Mouse (Mus musculus) forebrain, embryonic 11.5 days (tissue): Measurements from ENCODE around the gene Rpl3l. TPM values are rescaled to one million over a fixed set of nuclear protein-coding genes. Genes with fewer than 3 reads are reported as not detected.

Experiments
- ATAC-seq: fragments of 200-750 bp; cut with Nextera tagmentation; replicated peaks from 2 replicates; pipeline ENCODE4 v1.8.0; 2017; ENCODE audit warnings: moderate TSS enrichment; ENCODE audit not compliant: low FRiP score
- DNase-seq: peaks from one replicate; pipeline ENCODE4 v3.0.0-alpha.2; 2017; ENCODE audit warnings: low spot score
- H3K27ac ChIP-seq: fragments of 300-500 bp; sonication (generic); 2 replicates; pipeline ENCODE4 v1.5.1; 2014; ENCODE audit warnings: low read depth, low read length
- H3K27me3 ChIP-seq: fragments of 300-500 bp; sonication (generic); 2 replicates; pipeline ENCODE4 v1.6.1; 2014; ENCODE audit warnings: mild to moderate bottlenecking, low read length, mixed read lengths; ENCODE audit not compliant: control insufficient read depth, insufficient read depth
- H3K36me3 ChIP-seq: fragments of 300-500 bp; sonication (generic); 2 replicates; pipeline ENCODE4 v1.6.1; 2014; ENCODE audit warnings: mild to moderate bottlenecking, low read length, moderate library complexity, mixed read lengths; ENCODE audit not compliant: control insufficient read depth, insufficient read depth
- H3K4me1 ChIP-seq: fragments of 300-500 bp; sonication (generic); replicated peaks from 2 replicates; pipeline ENCODE4 v1.6.1; 2014; ENCODE audit warnings: low read length, mixed read lengths; ENCODE audit not compliant: control insufficient read depth, insufficient read depth
- H3K4me2 ChIP-seq: fragments of 300-500 bp; sonication (generic); 2 replicates; pipeline ENCODE4 v1.6.1; 2014; ENCODE audit warnings: low read depth, mild to moderate bottlenecking, low read length, moderate library complexity, mixed read lengths; ENCODE audit not compliant: severe bottlenecking
- H3K4me3 ChIP-seq: fragments of 300-500 bp; sonication (generic); 2 replicates; pipeline ENCODE4 v1.5.1; 2014; ENCODE audit warnings: low read depth, low read length
- H3K9ac ChIP-seq: fragments of 300-500 bp; sonication (generic); 2 replicates; pipeline ENCODE4 v1.6.1; 2014; ENCODE audit warnings: low read length
- H3K9me3 ChIP-seq: fragments of 300-500 bp; sonication (generic); 2 replicates; pipeline ENCODE4 v1.6.1; 2016; ENCODE audit warnings: low read length, mixed read lengths; ENCODE audit not compliant: control insufficient read depth
- WGBS: fragments of 180-500 bp; shearing (Covaris S2); extraction: QIAGEN DNeasy Blood & Tissue Kit; methylation state at CpG from one replicate; pipeline ENCODE4 v1.1.7; 2014; 5-methylcytosine and 5-hydroxymethylcytosine counted together
- polyA plus RNA-seq: library from polyadenylated mRNA; unstranded; fragments of >200 nt; fragmentation: Nextera tagmentation; extraction: Ambion mirVana; gene quantifications from 2 replicates; pipeline ENCODE4 v1.2.1, GENCODE M21; 2014

Rpl3l gene
- polyA plus RNA-seq, 1 experiment from 2014 or later, result not detected

DNA sequence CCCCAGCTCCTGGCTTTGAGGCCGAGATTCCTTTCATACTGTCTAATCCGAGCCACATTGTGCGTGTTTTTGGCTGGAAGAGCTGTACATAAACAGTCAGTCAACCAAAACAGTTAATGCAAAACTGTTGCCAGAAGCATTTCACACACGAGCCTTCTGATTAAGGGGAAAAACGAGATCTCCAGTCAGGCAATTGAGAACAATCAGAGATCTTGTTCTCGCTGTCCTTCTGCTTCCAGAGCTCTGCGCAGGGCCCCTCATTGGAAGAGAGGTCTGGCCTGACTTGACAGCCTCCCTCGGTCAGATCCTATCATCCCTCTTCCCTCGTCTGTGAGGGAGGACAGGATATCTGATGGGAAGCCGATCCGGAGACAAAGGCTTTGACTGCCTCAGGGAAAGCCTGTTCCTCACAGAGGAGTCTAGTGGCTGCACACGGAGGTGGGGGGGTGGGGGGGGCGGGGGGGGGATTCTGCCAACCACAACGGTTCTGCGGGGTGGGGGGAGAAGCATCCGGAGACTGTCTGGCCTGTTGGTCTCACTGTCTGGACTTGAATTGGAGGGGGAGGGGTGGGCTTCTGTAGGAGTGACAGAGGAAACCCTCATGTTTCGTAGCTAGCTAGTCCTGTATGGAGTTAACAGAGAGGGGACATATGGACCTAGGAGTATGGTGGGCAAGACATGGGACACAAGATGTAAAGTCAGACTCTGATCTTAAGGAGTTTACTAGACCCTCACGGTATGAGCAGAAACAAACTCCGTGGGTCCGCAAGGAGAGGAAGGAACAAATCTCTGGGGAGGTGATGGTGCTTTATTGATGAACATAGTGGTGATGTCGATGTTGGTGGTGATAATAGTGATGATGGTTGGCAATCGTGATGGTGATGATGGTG, 37.6 kb downstream of the Rpl3l start:
- Histone ChIP-seq H3K27ac (no peak overlapping the region), H3K36me3 (no peaks in the 10 kb centered on the region)

DNA sequence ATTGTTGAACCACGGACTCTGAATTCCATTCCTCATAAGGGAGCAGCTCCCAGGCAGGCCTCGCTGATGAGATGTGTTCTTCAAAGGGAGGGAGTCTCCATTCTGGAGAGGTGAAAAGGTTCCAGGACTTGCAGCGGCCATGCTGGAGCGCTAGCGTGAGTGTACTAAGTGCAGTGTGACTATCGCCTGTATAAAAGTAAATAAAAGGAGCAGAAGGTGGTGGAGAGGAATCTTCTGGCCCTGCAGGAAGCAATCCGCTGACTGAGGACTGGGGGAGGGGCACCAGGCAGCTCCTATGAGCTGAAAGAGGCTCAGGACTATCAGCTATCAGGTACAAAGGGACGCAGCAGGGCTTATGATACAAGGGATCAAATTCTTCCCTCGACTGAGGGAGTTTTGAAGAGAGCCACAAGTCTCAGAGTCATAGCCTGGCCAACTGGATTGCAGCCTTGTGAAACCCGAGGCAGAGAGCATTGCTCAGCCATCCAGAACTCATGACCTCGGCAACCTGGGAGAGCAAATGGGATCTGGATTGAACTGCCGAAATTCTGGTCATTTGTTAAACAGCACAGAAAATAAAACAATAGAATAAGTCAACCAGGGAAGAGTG, 38.8 kb downstream of the Rpl3l start:
- Histone ChIP-seq H3K4me3 (no peak overlapping the region), H3K27ac (no peak overlapping the region), H3K9me3 (no peaks in the 10 kb centered on the region), H3K9ac (no peak overlapping the region), H3K27me3 (no peaks in the 10 kb centered on the region), H3K4me1 (peaks cover 2% of the 10 kb centered on the region; the same call in 1 of the 2 replicates), H3K4me2 (no peak overlapping the region), H3K36me3 (no peaks in the 10 kb centered on the region)
- no peak for ATAC-seq
- 22% methylated on average over 12 of the region's 12 CpGs for WGBS
- DNase-seq, result peak; percentile 39

More for the DNA sequence above, 37.6 kb downstream of the Rpl3l start:
- H3K4me2 ChIP-seq, result no peak overlapping the region
- no peaks in the 10 kb centered on the region for H3K27me3 ChIP-seq
- WGBS, result 57% methylated on average over 22 of the region's 22 CpGs
- no peak for ATAC-seq
- no peak overlapping the region; the same call in 1 of the 2 replicates for H3K9ac ChIP-seq
- H3K4me3 ChIP-seq, result no peak overlapping the region
- H3K9me3 ChIP-seq, result no peaks in the 10 kb centered on the region
- DNase-seq, result peak; percentile 47
- peaks cover 2% of the 10 kb centered on the region; the same call in 1 of the 2 replicates for H3K4me1 ChIP-seq

DNA sequence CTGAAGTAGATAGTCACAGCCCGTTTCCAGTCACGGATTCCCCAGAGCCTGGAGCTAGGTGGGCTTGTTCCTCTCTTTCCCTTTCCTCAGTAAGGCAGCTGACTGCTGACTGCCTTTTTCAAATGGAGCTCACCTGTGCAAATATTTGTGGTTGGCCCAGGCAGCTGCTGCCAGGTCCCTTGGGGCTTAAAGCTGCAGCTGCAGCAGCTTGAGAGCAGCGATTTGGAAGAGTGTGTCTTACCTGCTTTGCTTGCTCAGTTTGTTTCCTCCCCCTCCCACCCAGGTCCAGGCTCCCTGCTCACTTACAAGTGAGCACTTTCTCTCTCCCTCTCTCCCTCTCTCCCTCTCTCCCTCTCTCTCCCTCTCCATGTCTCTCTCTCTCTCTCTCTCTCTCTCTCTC, 41.5 kb downstream of the Rpl3l start:
- Histone ChIP-seq H3K27ac (no peak overlapping the region), H3K9me3 (no peaks in the 10 kb centered on the region), H3K9ac (no peak overlapping the region), H3K4me3 (no peak overlapping the region), H3K4me1 (peaks cover 2% of the 10 kb centered on the region; the same call in 1 of the 2 replicates), H3K27me3 (no peaks in the 10 kb centered on the region), H3K4me2 (no peak overlapping the region), H3K36me3 (no peaks in the 10 kb centered on the region)
- DNase-seq, result peak; percentile 37
- ATAC-seq, result no peak
- WGBS, result 44% methylated on average over 3 of the region's 3 CpGs

DNA sequence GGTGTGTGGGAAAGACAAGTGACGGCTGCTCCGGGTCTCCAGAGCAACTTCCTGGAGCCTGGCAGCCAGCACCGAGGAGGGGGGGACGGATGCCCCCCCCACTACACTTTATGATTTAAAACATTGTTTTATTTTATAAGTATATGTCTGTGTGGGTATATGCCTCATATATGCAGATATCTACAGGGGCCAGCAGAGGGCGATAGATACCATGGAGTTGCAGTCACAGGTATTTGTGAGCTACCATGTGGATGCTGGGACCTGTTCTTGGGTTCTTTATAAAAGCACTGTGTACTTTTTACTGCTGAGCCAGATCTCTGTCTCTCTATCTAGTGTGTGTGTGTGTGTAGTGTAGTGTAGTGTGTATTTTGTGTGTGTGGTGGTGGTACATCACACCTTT, 45.6 kb downstream of the Rpl3l start:
- Histone ChIP-seq H3K9ac (no peak overlapping the region), H3K4me2 (no peak overlapping the region), H3K4me1 (no peaks in the 10 kb centered on the region), H3K36me3 (no peaks in the 10 kb centered on the region), H3K4me3 (no peak overlapping the region), H3K27me3 (no peaks in the 10 kb centered on the region), H3K27ac (no peak overlapping the region), H3K9me3 (no peaks in the 10 kb centered on the region)
- DNase-seq (peak; percentile 46), ATAC-seq (no peak)
- 87% methylated on average over 5 of the region's 5 CpGs for WGBS

DNA sequence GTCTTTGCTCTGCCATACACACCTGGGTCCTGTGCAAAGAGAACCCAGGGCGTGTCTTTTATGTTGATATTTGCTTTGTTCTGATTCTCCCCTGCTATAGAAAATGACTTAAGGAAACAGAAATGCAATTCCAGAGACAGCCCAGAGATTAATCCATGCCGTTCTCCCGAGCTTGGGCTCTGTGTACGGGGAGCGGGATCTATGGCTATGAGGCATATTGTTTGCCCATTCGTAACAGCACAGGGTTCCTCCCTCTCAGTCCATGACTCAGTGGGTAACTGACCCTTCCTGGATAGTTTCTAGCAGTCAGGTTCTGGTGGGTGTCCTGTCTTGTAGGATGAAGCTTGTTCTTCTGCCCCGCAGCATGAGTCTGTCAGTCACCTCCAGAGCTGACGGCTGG, 47.6 kb downstream of the Rpl3l start:
- H3K4me2 ChIP-seq, result no peak overlapping the region
- no peak overlapping the region for H3K4me3 ChIP-seq
- no peak overlapping the region for H3K9ac ChIP-seq
- H3K27me3 ChIP-seq, result no peaks in the 10 kb centered on the region
- ATAC-seq, result no peak
- DNase-seq, result peak; percentile 26
- 83% methylated on average over 8 of the region's 8 CpGs for WGBS
- H3K27ac ChIP-seq, result no peak overlapping the region
- H3K4me1 ChIP-seq, result no peaks in the 10 kb centered on the region
- no peaks in the 10 kb centered on the region for H3K36me3 ChIP-seq
- H3K9me3 ChIP-seq, result no peaks in the 10 kb centered on the region

DNA sequence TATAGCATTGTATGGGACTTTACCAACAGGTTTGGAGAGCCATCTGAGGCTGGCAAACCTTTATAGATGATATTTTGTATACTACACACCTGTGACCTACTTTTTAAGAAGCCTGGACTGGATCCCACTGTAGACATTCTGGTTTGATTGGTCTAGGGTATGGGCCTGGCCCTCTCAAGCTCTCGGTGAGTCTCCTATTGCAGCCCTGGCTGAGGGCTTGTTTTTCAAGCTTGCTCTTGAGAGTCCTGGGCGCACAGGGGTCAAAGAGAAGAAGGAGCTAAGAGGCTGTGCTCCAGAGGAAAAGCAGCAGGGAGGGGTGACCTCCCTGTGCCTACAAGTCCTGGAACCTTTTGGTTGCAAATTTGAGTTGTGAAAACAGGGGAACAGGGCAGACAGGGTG, 49.5 kb downstream of the Rpl3l start:
- 77% methylated on average over 2 of the region's 2 CpGs for WGBS

DNA sequence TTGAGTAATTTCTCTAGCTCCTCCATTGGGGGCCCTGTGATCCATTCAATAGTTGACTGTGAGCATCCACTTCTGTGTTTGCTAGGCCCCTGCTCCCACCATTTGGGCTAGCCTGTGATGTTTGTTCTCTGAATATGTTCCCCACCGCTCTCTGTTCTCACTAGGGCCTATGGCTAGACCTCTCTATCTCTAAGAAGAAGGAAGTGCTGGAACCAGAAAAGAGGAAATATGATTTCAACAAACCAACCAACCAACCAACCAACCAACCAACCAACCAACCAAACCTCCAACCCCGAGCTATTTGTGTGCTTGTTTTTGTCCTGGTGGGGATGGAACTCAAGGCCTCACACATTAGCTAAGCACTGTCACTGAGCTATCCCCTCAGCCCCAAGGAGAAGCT, 53.2 kb downstream of the Rpl3l start:
- no peak overlapping the region for H3K27ac ChIP-seq
- H3K4me2 ChIP-seq, result no peak overlapping the region
- no peak for DNase-seq
- H3K27me3 ChIP-seq, result no peaks in the 10 kb centered on the region
- no peaks in the 10 kb centered on the region for H3K4me1 ChIP-seq
- H3K9ac ChIP-seq, result no peak overlapping the region
- no peaks in the 10 kb centered on the region for H3K36me3 ChIP-seq
- no peaks in the 10 kb centered on the region for H3K9me3 ChIP-seq
- no peak overlapping the region for H3K4me3 ChIP-seq
- WGBS, result 82% methylated on average over 2 of the region's 2 CpGs
- ATAC-seq, result no peak

More for the DNA sequence above, 49.5 kb downstream of the Rpl3l start:
- Histone ChIP-seq H3K27me3 (no peaks in the 10 kb centered on the region), H3K27ac (no peak overlapping the region), H3K9me3 (no peaks in the 10 kb centered on the region), H3K4me2 (no peak overlapping the region), H3K4me3 (no peak overlapping the region), H3K4me1 (no peaks in the 10 kb centered on the region), H3K9ac (no peak overlapping the region), H3K36me3 (no peaks in the 10 kb centered on the region)
- DNase-seq (peak; percentile 24), ATAC-seq (no peak)
